Mouse (Mus musculus) heart, postnatal 0 days (tissue): Measurements from ENCODE around the gene Nrtn. TPM values are rescaled to one million over a fixed set of nuclear protein-coding genes. Genes with fewer than 3 reads are reported as not detected.

Source experiments
- ATAC-seq: fragments of 200-750 bp; cut with Nextera tagmentation; 2 replicates; pipeline ENCODE4 v1.8.0; 2017; ENCODE audit warnings: low read depth, moderate number of reproducible peaks, moderate library complexity; ENCODE audit not compliant: insufficient read depth
- DNase-seq: peaks from one replicate; pipeline ENCODE4 v3.0.0-alpha.2; 2016; ENCODE audit warnings: low spot score
- H3K27ac ChIP-seq: fragments of 300-500 bp; sonication (generic); 2 replicates; pipeline ENCODE4 v1.5.1; 2014; ENCODE audit warnings: low read depth, mild to moderate bottlenecking
- H3K27me3 ChIP-seq: fragments of 300-500 bp; sonication (generic); 2 replicates; pipeline ENCODE4 v1.6.1; 2014; ENCODE audit warnings: low read length, mixed read lengths; ENCODE audit not compliant: control insufficient read depth, insufficient read depth
- H3K36me3 ChIP-seq: fragments of 300-500 bp; sonication (generic); replicated peaks from 2 replicates; pipeline ENCODE4 v1.6.1; 2014; ENCODE audit warnings: low read length, mixed read lengths; ENCODE audit not compliant: control insufficient read depth, insufficient read depth
- H3K4me1 ChIP-seq: fragments of 300-500 bp; sonication (generic); 2 replicates; pipeline ENCODE4 v1.6.1; 2014; ENCODE audit warnings: antibody characterized with exemption; ENCODE audit not compliant: control insufficient read depth, insufficient read depth
- H3K4me2 ChIP-seq: fragments of 300-500 bp; sonication (generic); 2 replicates; pipeline ENCODE4 v1.6.1; 2014; ENCODE audit warnings: low read depth, mild to moderate bottlenecking, low read length, moderate library complexity
- H3K4me3 ChIP-seq: fragments of 300-500 bp; sonication (generic); 2 replicates; pipeline ENCODE4 v1.5.1; 2014; ENCODE audit warnings: low read depth, low read length
- H3K9ac ChIP-seq: fragments of 300-500 bp; sonication (generic); replicated peaks from 2 replicates; pipeline ENCODE4 v1.6.1; 2014; ENCODE audit warnings: low read depth, low read length, mixed read lengths
- H3K9me3 ChIP-seq: fragments of 300-500 bp; sonication (generic); replicated peaks from 2 replicates; pipeline ENCODE4 v1.6.1; 2016; ENCODE audit warnings: low read length; ENCODE audit not compliant: control insufficient read depth
- CTCF ChIP-seq: IDR thresholded peaks from 2 replicates; pipeline ENCODE4 v1.5.1; 2016; ENCODE audit warnings: antibody characterized with exemption, control low read depth, low read depth
- EP300 ChIP-seq: IDR thresholded peaks from 2 replicates; pipeline ENCODE4 v1.6.1; 2016; ENCODE audit warnings: antibody characterized with exemption, low read depth
- WGBS: fragments of 180-500 bp; shearing (Covaris S2); extraction: QIAGEN DNeasy Blood & Tissue Kit; methylation state at CpG from one replicate; pipeline ENCODE4 v1.1.7; 2014; 5-methylcytosine and 5-hydroxymethylcytosine counted together
- polyA plus RNA-seq: library from polyadenylated mRNA; unstranded; fragments of >200 nt; fragmentation: Nextera tagmentation; extraction: Ambion mirVana; gene quantifications from 2 replicates; pipeline ENCODE4 v1.2.1, GENCODE M21; 2015
- total RNA-seq: library from RNA; depleted of rRNA; stranded (reverse); fragments of >200 nt; gene quantifications from 2 replicates; pipeline ENCODE4 v1.2.3, GENCODE M21; 2014; ENCODE audit warnings: low replicate concordance

Gene Nrtn
- total and polyA plus RNA-seq, 2 experiments from 2014 or later, result 33.9 to 83.1 TPM

GRCm38 (mm10) chr17:56793614-56794319, 36.4 kb upstream of the Nrtn start:
- TF ChIP-seq EP300 (no peak), CTCF (no peak)
- H3K27ac ChIP-seq, result no peak overlapping the region
- no peaks in the 10 kb centered on the region for H3K27me3 ChIP-seq
- WGBS, result 66% methylated on average over 6 of the region's 6 CpGs
- H3K4me3 ChIP-seq, result no peak overlapping the region
- DNase-seq, result no peak
- no peaks in the 10 kb centered on the region for H3K9me3 ChIP-seq
- H3K4me1 ChIP-seq, result no peaks in the 10 kb centered on the region
- H3K36me3 ChIP-seq, result no peaks in the 10 kb centered on the region
- no peak for ATAC-seq
- no peak overlapping the region for H3K4me2 ChIP-seq
- H3K9ac ChIP-seq, result no peak overlapping the region

- no peaks in the 10 kb centered on the region for H3K27me3 ChIP-seq
- 68% methylated on average over 3 of the region's 3 CpGs for WGBS
- no peaks in the 10 kb centered on the region for H3K4me1 ChIP-seq
- no peaks in the 10 kb centered on the region for H3K9me3 ChIP-seq
- no peak overlapping the region for H3K4me3 ChIP-seq
- TF ChIP-seq CTCF, result no peak
- TF ChIP-seq EP300, result no peak
- H3K4me2 ChIP-seq, result no peak overlapping the region
- no peaks in the 10 kb centered on the region for H3K36me3 ChIP-seq
- H3K9ac ChIP-seq, result no peak overlapping the region
- ATAC-seq, result no peak
- no peak overlapping the region for H3K27ac ChIP-seq
- no peak for DNase-seq
Observed at GRCm38 (mm10) chr17:56792588-56792987, 35.3 kb upstream of the Nrtn start.

- Histone ChIP-seq H3K9me3 (no peaks in the 10 kb centered on the region), H3K27me3 (no peaks in the 10 kb centered on the region), H3K4me1 (no peaks in the 10 kb centered on the region), H3K9ac (no peak overlapping the region), H3K27ac (no peak overlapping the region), H3K4me2 (no peak overlapping the region), H3K36me3 (no peaks in the 10 kb centered on the region; the same call in 1 of the 2 replicates), H3K4me3 (no peak overlapping the region)
- no peak for TF ChIP-seq CTCF
- no peak for TF ChIP-seq EP300
- no peak for DNase-seq
- 62% methylated on average over 6 of the region's 6 CpGs for WGBS
- no peak; the same call in 1 of the 2 replicates for ATAC-seq
Observed at GRCm38 (mm10) chr17:56789286-56789685, 32.0 kb upstream of the Nrtn start.

GRCm38 (mm10) chr17:56788886-56789285, 31.6 kb upstream of the Nrtn start:
- Histone ChIP-seq H3K4me1 (no peaks in the 10 kb centered on the region), H3K4me2 (no peak overlapping the region), H3K4me3 (no peak overlapping the region), H3K27me3 (no peaks in the 10 kb centered on the region), H3K36me3 (no peaks in the 10 kb centered on the region; the same call in 1 of the 2 replicates), H3K9me3 (no peaks in the 10 kb centered on the region), H3K9ac (no peak overlapping the region), H3K27ac (no peak overlapping the region)
- DNase-seq, result no peak
- WGBS, result 52% methylated on average over 3 of the region's 3 CpGs
- TF ChIP-seq EP300 (no peak), CTCF (no peak)
- no peak for ATAC-seq

DNA sequence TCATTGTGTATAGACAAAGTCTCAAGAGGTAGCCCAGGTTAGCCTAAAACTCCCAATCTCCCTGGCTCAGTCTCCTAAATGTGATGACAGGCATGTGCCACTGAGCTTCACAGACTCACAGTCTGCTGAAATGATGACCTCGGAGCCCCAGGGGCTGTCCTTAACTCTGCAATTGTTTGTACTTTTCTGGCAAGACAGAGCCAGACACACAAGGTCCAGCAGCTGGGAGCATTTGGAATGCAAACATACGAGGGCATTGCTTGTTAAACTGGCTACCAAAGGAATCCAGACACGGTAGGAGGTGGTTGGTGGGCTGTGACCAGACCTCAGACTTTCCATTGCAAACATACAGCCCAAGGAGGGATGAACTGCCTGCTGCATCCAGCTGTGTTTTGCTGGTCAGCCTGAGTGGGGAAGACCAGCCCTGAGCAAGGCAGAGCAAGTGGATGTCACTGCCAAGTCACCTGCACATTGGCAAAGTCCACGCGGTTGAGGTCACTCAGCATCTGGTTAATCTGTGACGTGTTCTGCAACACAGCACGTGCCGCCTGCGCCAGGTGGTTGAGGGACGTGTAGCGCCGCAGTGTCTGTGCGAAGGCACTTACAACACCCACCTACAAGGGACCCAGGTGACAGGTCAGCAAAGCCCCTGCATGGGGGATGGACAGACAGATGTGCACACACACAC, 23.1 kb upstream of the Nrtn start:
- no peak overlapping the region for H3K9ac ChIP-seq
- peaks cover 9% of the 10 kb centered on the region for H3K36me3 ChIP-seq
- peaks cover 7% of the 10 kb centered on the region for H3K4me1 ChIP-seq
- no peak overlapping the region for H3K4me3 ChIP-seq
- no peak overlapping the region for H3K4me2 ChIP-seq
- TF ChIP-seq CTCF (no peak), EP300 (no peak)
- H3K27ac ChIP-seq, result no peak overlapping the region
- ATAC-seq, result no peak
- H3K9me3 ChIP-seq, result no peaks in the 10 kb centered on the region
- no peak for DNase-seq
- WGBS, result 79% methylated on average over 13 of the region's 13 CpGs
- no peaks in the 10 kb centered on the region for H3K27me3 ChIP-seq
